Mouse (Mus musculus) monocyte, adult 5-6 weeks (primary cell): ENCODE data around the gene Arnt2. TPM values are rescaled to one million over a fixed set of nuclear protein-coding genes. Genes with fewer than 3 reads are reported as not detected.

Experiments used
- ATAC-seq: fragments of 153-309, 156-312 bp; replicated peaks from 2 replicates; pipeline ENCODE4 v1.8.0; 2017; ENCODE audit warnings: mild to moderate bottlenecking; ENCODE audit not compliant: low TSS enrichment, insufficient number of reproducible peaks, severe bottlenecking, poor library complexity, low FRiP score
- total RNA-seq: library from RNA; stranded (forward); fragments of 200-1000, 200-491, 200-594 nt; gene quantifications from 3 replicates; pipeline ENCODE4 v1.2.3, GENCODE M21; 2017

Gene Arnt2
- total RNA-seq, 1 experiment from 2014 or later, result not detected

DNA sequence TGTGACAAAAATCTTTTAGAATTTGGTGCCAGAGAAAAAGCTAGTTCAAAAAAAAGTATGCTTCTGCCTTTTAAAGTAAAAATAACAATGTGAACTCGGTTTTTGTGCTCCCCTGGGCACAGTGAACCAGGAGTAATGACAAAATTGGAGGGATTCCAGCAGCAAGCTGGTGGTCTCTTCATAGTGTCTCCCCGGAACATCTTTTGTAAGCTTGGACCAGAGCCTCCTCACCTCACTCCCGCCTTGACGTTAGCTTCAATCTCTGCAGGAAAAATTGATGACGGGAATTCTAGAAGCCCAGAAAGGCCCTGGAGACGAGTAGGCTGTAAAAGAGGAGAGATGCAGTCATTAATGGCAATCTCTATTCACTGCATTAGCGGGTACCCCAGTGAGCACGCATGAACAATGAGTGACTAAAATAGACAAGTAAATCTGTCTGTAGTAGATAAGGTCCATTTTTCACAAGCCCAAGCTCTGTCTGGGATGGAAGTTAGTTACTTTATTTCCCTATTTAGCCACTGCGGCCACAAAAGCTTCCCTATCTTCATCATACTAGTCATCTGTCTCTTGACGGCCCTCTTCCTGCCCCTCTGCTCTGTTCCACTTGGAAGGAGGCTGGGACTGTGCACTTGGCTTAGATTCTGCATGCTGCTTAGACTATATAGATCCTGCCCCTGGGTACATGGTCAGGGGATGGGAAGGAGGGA is 199.2 kb downstream of the Arnt2 start:
- ATAC-seq, result no peak

DNA sequence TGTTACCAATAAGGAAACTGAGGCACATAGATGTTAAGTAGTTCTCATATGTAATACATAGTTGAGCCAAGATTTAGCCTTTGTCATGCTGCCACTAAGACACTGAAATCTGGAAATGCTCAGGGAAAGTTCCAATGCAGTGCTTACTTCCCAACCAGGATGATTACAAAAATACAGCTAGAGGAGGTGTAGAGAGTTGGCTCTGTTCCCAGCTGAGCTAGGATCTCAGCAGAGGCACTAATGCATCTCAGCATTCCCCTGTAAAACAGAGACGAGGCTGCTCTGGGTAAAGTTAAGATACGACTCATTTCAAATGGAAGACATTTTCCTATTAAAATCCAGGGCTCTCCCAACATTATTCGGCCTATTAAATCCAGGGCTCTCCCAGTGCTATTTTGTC is 206.0 kb downstream of the Arnt2 start:
- no peak for ATAC-seq

DNA sequence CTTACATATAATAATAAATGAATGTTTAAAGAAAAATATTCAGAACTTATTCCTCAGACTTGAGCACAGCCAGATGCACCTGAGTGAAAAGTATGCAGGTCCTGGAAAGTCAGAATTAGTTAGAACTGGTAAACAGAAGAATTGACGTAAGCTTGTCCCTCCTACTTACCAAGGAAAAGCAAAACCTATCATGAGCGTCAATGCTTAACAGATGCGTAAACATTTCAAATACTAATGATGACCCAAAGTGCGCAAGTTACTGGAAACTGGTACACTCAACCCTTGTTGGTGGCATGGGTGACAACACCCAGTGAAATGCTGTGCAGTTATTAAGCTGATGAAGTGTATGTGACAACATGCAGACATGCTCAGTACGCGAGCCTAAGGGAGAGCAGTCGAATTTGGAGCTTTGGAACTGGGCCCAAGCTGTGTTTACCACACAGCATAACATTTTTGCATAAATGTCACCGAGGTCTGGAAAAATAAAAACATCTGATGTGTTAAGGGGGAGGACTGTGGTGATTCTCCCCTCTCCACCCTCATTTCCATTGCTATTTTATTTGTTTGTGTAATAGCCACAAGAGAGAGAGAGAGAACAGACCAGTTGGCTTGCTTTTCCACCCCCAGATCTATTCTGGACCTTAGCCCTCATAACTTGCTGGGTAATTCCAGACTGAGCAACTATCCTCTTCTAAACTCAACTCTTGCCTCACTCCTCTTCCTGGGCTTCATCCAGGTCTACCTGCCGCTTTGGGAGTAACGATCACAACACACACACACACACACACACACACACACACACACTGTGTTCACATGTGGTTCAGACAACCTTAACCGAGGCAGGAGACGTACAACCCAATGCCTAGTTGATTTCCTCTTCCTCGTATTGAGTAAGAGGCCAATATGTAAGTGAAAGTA is 208.6 kb downstream of the Arnt2 start:
- ATAC-seq, result no peak

DNA sequence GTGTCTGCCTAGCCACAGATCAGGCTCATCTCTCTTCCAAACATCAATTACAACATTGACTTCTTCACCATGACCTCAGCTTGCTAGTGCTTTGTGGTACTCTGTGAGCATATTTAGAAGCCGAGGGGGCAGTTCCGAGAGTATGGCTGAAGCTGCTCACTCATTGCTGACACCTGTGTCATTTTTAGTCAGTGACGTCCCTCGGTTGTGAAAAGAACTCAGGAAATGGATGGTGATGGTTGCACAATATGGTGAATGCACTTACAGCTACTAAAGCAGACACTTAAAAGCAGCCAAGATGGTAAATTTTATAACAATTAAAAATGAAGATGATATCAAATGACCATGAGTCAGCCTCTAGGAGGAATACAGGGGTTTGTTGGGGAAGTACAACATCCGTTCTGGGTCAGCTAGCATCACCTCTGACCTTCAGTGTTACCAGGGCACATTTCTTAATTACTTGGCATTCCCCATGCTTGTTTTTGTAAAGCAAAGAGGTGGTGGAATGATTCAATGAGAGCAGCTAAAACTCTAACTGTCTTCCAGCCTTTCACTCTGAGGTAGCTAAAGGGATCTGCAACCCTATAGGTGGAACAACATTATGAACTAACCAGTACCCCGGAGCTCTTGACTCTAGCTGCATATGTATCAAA is 212.6 kb downstream of the Arnt2 start:
- ATAC-seq, result no peak

Other genes with a start within 250 kb of the Arnt2 start
- gene Gm2115, start 118.8 kb upstream of the Arnt2 start, total RNA-seq, result not detected in 3 replicates
- gene Fah, start 196.5 kb upstream of the Arnt2 start, total RNA-seq, result 2.1 to 6.1 TPM (median 5.5 TPM) in 3 replicates